Mouse (Mus musculus) olfactory bulb, adult 2 months (tissue): ENCODE data around the gene Rgl3. TPM values are rescaled to one million over a fixed set of nuclear protein-coding genes. Genes with fewer than 3 reads are reported as not detected.

ENCODE experiments used
- H3K27ac ChIP-seq: fragments of 200-500 bp; 2 replicates; pipeline ENCODE4 v1.5.1; 2012; ENCODE audit warnings: low read depth, low read length; ENCODE audit not compliant: insufficient read depth
- H3K4me1 ChIP-seq: fragments of 200-500 bp; 2 replicates; pipeline ENCODE4 v1.6.1; 2012; ENCODE audit warnings: low read length; ENCODE audit not compliant: control insufficient read depth, insufficient read depth
- H3K4me3 ChIP-seq: fragments of 200-500 bp; 2 replicates; pipeline ENCODE4 v1.5.1; 2012; ENCODE audit warnings: mild to moderate bottlenecking, low read depth, low read length, moderate library complexity; ENCODE audit not compliant: insufficient read depth
- CTCF ChIP-seq: fragments of 200-500 bp; IDR thresholded peaks from 2 replicates; pipeline ENCODE4 v1.5.1; 2012; ENCODE audit warnings: low read depth, mild to moderate bottlenecking, low read length, moderate library complexity; ENCODE audit not compliant: insufficient read depth
- POLR2A ChIP-seq: fragments of 200-500 bp; IDR thresholded peaks from 2 replicates; pipeline ENCODE4 v1.6.1; 2012; ENCODE audit warnings: mild to moderate bottlenecking, low read depth, low read length, moderate library complexity; ENCODE audit not compliant: insufficient read depth
- WGBS: fragments of 180-500 bp; shearing (Covaris S2); methylation state at CpG from one replicate; pipeline ENCODE4 v1.1.7; 2018; 5-methylcytosine and 5-hydroxymethylcytosine counted together
- polyA plus RNA-seq: library from polyadenylated mRNA; stranded (reverse); fragments of >200 nt; gene quantifications from 2 replicates; pipeline ENCODE4 v1.2.4, GENCODE M21; 2012; ENCODE audit warnings: low replicate concordance; ENCODE audit not compliant: missing spikeins, insufficient read depth, insufficient read length

Rgl3 gene
- polyA plus RNA-seq, 1 experiment = not detected

GRCm38 (mm10) chr9:22012731-22013130 lies 23.5 kb upstream of the Rgl3 start:
- WGBS = 76% methylated on average over 13 of the region's 13 CpGs
- H3K27ac ChIP-seq = no peak overlapping the region
- H3K4me1 ChIP-seq = peaks cover 16% of the 10 kb centered on the region; the same call in 1 of the 2 replicates
- TF ChIP-seq POLR2A = no peak
- TF ChIP-seq CTCF = no peak
- H3K4me3 ChIP-seq = no peak overlapping the region

GRCm38 (mm10) chr9:22011055-22011454 lies 21.8 kb upstream of the Rgl3 start:
- 69% methylated on average over 5 of the region's 5 CpGs for WGBS

GRCm38 (mm10) chr9:22004546-22004945 lies 15.3 kb upstream of the Rgl3 start:
- WGBS = 94% methylated on average over 12 of the region's 12 CpGs
- TF ChIP-seq CTCF (no peak), POLR2A (no peak)
- H3K4me3 ChIP-seq = no peak overlapping the region
- peaks cover 23% of the 10 kb centered on the region for H3K4me1 ChIP-seq
- H3K27ac ChIP-seq = no peak overlapping the region

More at GRCm38 (mm10) chr9:22011055-22011454, 21.8 kb upstream of the Rgl3 start:
- TF ChIP-seq CTCF (no peak), POLR2A (no peak)
- Histone ChIP-seq H3K4me3 (no peak overlapping the region), H3K4me1 (peaks cover 20% of the 10 kb centered on the region; the same call in 1 of the 2 replicates), H3K27ac (no peak overlapping the region)

GRCm38 (mm10) chr9:22003163-22003554 lies 13.9 kb upstream of the Rgl3 start:
- Histone ChIP-seq H3K4me1 (peaks cover 23% of the 10 kb centered on the region), H3K27ac (peak overlapping the region; percentile 24; the same call in 1 of the 2 replicates), H3K4me3 (peak overlapping the region; percentile 65)
- 0% methylated on average over 18 of the region's 18 CpGs for WGBS
- no peak for TF ChIP-seq POLR2A

- WGBS = 4% methylated on average over 57 of the region's 57 CpGs
- peak within 1 kb of the TSS; percentile 65 for H3K4me3 ChIP-seq
- H3K27ac ChIP-seq = peak within 1 kb of the TSS; percentile 66
- no peak; the same call in 1 of the 2 replicates for TF ChIP-seq CTCF
- peak; percentile 30; the same call in 1 of the 2 replicates for TF ChIP-seq POLR2A
- peaks cover 23% of the 10 kb centered on the region for H3K4me1 ChIP-seq
Measured at GRCm38 (mm10) chr9:22002194-22003162, 13.2 kb upstream of the Rgl3 start, which contains the start of the genes Ccdc151 and Prkcsh. Gene Ccdc151, minus strand, starts transcription at chr9:22002634. Gene Prkcsh, plus strand, starts transcription at chr9:22002806.

GRCm38 (mm10) chr9:22001633-22002032 lies 12.4 kb upstream of the Rgl3 start:
- H3K4me3 ChIP-seq = no peak overlapping the region

GRCm38 (mm10) chr9:22000296-22000695 lies 11.1 kb upstream of the Rgl3 start:
- Histone ChIP-seq H3K27ac (no peak overlapping the region), H3K4me3 (no peak overlapping the region), H3K4me1 (peaks cover 19% of the 10 kb centered on the region)
- TF ChIP-seq CTCF = no peak
- no peak for TF ChIP-seq POLR2A
- WGBS = 94% methylated on average over 6 of the region's 6 CpGs

More at GRCm38 (mm10) chr9:22001633-22002032, 12.4 kb upstream of the Rgl3 start:
- WGBS = 77% methylated on average over 4 of the region's 4 CpGs
- TF ChIP-seq CTCF = no peak
- no peak for TF ChIP-seq POLR2A
- Histone ChIP-seq H3K4me1 (peaks cover 23% of the 10 kb centered on the region), H3K27ac (no peak overlapping the region)

GRCm38 (mm10) chr9:21996178-21996867 lies 7.1 kb upstream of the Rgl3 start:
- WGBS = 82% methylated on average over 3 of the region's 3 CpGs
- TF ChIP-seq POLR2A = no peak
- TF ChIP-seq CTCF = no peak
- Histone ChIP-seq H3K4me1 (no peaks in the 10 kb centered on the region), H3K27ac (no peak overlapping the region), H3K4me3 (no peak overlapping the region)

- 83% methylated on average over 4 of the region's 4 CpGs for WGBS
- TF ChIP-seq CTCF (no peak), POLR2A (no peak)
- no peak overlapping the region for H3K27ac ChIP-seq
- no peak overlapping the region for H3K4me3 ChIP-seq
- H3K4me1 ChIP-seq = peaks cover 27% of the 10 kb centered on the region
Measured at GRCm38 (mm10) chr9:21992227-21992626, 3.0 kb upstream of the Rgl3 start.
